Mouse (Mus musculus) CH12.LX (cell line): ENCODE measurements around the gene Tgfb1. TPM values are rescaled to one million over a fixed set of nuclear protein-coding genes. Genes with fewer than 3 reads are reported as not detected.
"Not testable (repeated sequence)": the region's sequence is repeated elsewhere in the genome, so short reads cannot be mapped to it uniquely, and the experiment has no call there.

Experiments used
- DNase-seq: peaks from one replicate; pipeline ENCODE4 v3.0.0-alpha.2; 2013; ENCODE audit errors: extremely low read depth
- H3K27ac ChIP-seq: 2 replicates; pipeline ENCODE4 v1.5.1; 2012; ENCODE audit warnings: low read depth, mild to moderate bottlenecking, control low read depth, moderate library complexity; ENCODE audit not compliant: insufficient read depth
- H3K27me3 ChIP-seq: replicated peaks from 2 replicates; pipeline ENCODE3; 2012; ENCODE audit warnings: inconsistent platforms
- H3K36me3 ChIP-seq, 2 experiments: replicated peaks in 1 of 2; 2 replicates each; pipeline versions ENCODE3 to v1.6.1; 2012; ENCODE audit warnings: inconsistent platforms in 1 of 2, low read length in 1 of 2, mild to moderate bottlenecking in 1 of 2, mixed read lengths in 1 of 2, moderate library complexity in 1 of 2; ENCODE audit not compliant: control insufficient read depth in 1 of 2, insufficient read depth in 1 of 2
- H3K4me1 ChIP-seq, 2 experiments: 2 replicates each; pipeline ENCODE4 v1.6.1; 2012; ENCODE audit warnings: inconsistent platforms in 1 of 2, moderate library complexity in 1 of 2; ENCODE audit not compliant: insufficient read depth in 2 of 2, control insufficient read depth in 1 of 2
- H3K4me2 ChIP-seq: 2 replicates; pipeline ENCODE4 v1.6.1; 2012; ENCODE audit warnings: low read depth, mild to moderate bottlenecking, control low read depth; ENCODE audit not compliant: poor library complexity, insufficient read depth, severe bottlenecking
- H3K4me3 ChIP-seq, 3 experiments: fragments of 150-350 bp in 1 of 3; sonication (generic) in 1 of 3; replicated peaks in 1 of 3; 2 replicates each; pipeline versions ENCODE3 to v1.5.1; 2011 to 2012; ENCODE audit warnings: low read depth in 2 of 3, low read length in 2 of 3, mild to moderate bottlenecking in 2 of 3, moderate library complexity in 2 of 3, control low read depth in 1 of 3, improper control_type of control experiment in 1 of 3, inconsistent platforms in 1 of 3, mixed read lengths in 1 of 3; ENCODE audit not compliant: poor library complexity in 1 of 3
- H3K79me2 ChIP-seq: replicated peaks from 2 replicates; pipeline ENCODE4 v1.6.1; 2012; ENCODE audit warnings: mild to moderate bottlenecking, moderate library complexity; ENCODE audit not compliant: control insufficient read depth, poor library complexity, insufficient read depth, severe bottlenecking; ENCODE audit errors: extremely low read depth
- H3K9ac ChIP-seq: 2 replicates; pipeline ENCODE4 v1.6.1; 2012; ENCODE audit warnings: low read depth, mild to moderate bottlenecking, control low read depth, moderate library complexity; ENCODE audit not compliant: insufficient read depth
- H3K9me3 ChIP-seq: replicated peaks from 2 replicates; pipeline ENCODE3; 2012; ENCODE audit warnings: low read length, inconsistent platforms, mixed read lengths
- CHD2 ChIP-seq: IDR thresholded peaks from 2 replicates; pipeline ENCODE4 v1.6.1; 2011; ENCODE audit warnings: low read length, improper control_type of control experiment
- CTCF ChIP-seq, 2 experiments: IDR thresholded peaks in 1 of 2; conservative IDR thresholded peaks in 1 of 2; 2 replicates each; pipeline ENCODE4 v1.5.1; 2011 to 2012; ENCODE audit warnings: low read depth in 2 of 2, low read length in 2 of 2, improper control_type of control experiment in 1 of 2, inconsistent platforms in 1 of 2, mild to moderate bottlenecking in 1 of 2, moderate library complexity in 1 of 2
- ELF1 ChIP-seq: IDR thresholded peaks from 2 replicates; pipeline ENCODE4 v1.6.1; 2014; ENCODE audit warnings: low read depth, mild to moderate bottlenecking, inconsistent platforms, low read length, improper control_type of control experiment
- ETS1 ChIP-seq: conservative IDR thresholded peaks from 2 replicates; pipeline ENCODE4 v1.6.1; 2012; ENCODE audit warnings: low read depth, mild to moderate bottlenecking, inconsistent platforms, low read length, improper control_type of control experiment, moderate library complexity
- GABPA ChIP-seq: IDR thresholded peaks from 2 replicates; pipeline ENCODE4 v1.6.1; 2012; ENCODE audit warnings: low read depth, low read length, improper control_type of control experiment, inconsistent platforms; ENCODE audit not compliant: insufficient replicate concordance
- HCFC1 ChIP-seq: IDR thresholded peaks from 2 replicates; pipeline ENCODE4 v1.6.1; 2012; ENCODE audit warnings: low read depth, mild to moderate bottlenecking, inconsistent platforms, low read length, improper control_type of control experiment
- MAFK ChIP-seq: IDR thresholded peaks from 2 replicates; pipeline ENCODE4 v1.6.1; 2011; ENCODE audit warnings: low read length, improper control_type of control experiment; ENCODE audit not compliant: insufficient replicate concordance
- MAX ChIP-seq: IDR thresholded peaks from 2 replicates; pipeline ENCODE4 v1.6.1; 2011; ENCODE audit warnings: low read length, improper control_type of control experiment
- MEF2A ChIP-seq: IDR thresholded peaks from 2 replicates; pipeline ENCODE4 v1.6.1; 2014; ENCODE audit warnings: low read depth, mild to moderate bottlenecking, inconsistent platforms, low read length, improper control_type of control experiment, borderline replicate concordance
- POLR2AphosphoS2 ChIP-seq: IDR thresholded peaks from 2 replicates; pipeline ENCODE4 v1.6.1; 2011; ENCODE audit warnings: low read depth, low read length, improper control_type of control experiment
- RCOR1 ChIP-seq: conservative IDR thresholded peaks from 2 replicates; pipeline ENCODE4 v1.6.1; 2012; ENCODE audit warnings: low read depth, mild to moderate bottlenecking, inconsistent platforms, low read length, improper control_type of control experiment
- SMC3 ChIP-seq: IDR thresholded peaks from 2 replicates; pipeline ENCODE4 v1.6.1; 2011; ENCODE audit warnings: low read depth, low read length, improper control_type of control experiment
- TBP ChIP-seq: conservative IDR thresholded peaks from 2 replicates; pipeline ENCODE4 v1.6.1; 2011; ENCODE audit warnings: low read depth, low read length, improper control_type of control experiment
- USF2 ChIP-seq: conservative IDR thresholded peaks from 2 replicates; pipeline ENCODE4 v1.6.1; 2011; ENCODE audit warnings: low read depth, low read length, improper control_type of control experiment
- ZKSCAN1 ChIP-seq: IDR thresholded peaks from 2 replicates; pipeline ENCODE4 v1.6.1; 2012; ENCODE audit warnings: low read depth, inconsistent platforms, low read length, improper control_type of control experiment, borderline replicate concordance
- ZNF384 ChIP-seq: IDR thresholded peaks from 2 replicates; pipeline ENCODE4 v1.6.1; 2012; ENCODE audit warnings: low read depth, low read length, improper control_type of control experiment, inconsistent platforms
- dilution Hi-C: fragments of 300-500 bp; cut with MboI; formaldehyde crosslinking; loops from 2 replicates; pipeline ENCODE4 v1.14.3; 2020; ENCODE audit warnings: low sequenced_read_pairs; ENCODE audit not compliant: extremely low pct_unique_long_range_greater_than_20kb, extremely low pct_ligation_motif_present
- in situ Hi-C: fragments of 300-500 bp; cut with MboI; formaldehyde crosslinking; loops from 3 replicates; pipeline ENCODE4 v1.14.3; 2019; ENCODE audit warnings: low sequenced_read_pairs, low pct_ligation_motif_present, low pct_unique_long_range_greater_than_20kb, mixed read lengths
- polyA plus RNA-seq: library from polyadenylated mRNA; unstranded; fragments of >175 nt; gene quantifications from 2 replicates; pipeline ENCODE4 v1.2.1, GENCODE M21; 2012; ENCODE audit warnings: low read depth; ENCODE audit not compliant: insufficient read length
- total RNA-seq, 2 experiments: library from RNA; depleted of rRNA; stranded (reverse); fragments of 300-350 nt in 1 of 2; fragments of >200 nt in 1 of 2; gene quantifications; 2 replicates each; pipeline ENCODE4 v1.2.3; 2012 to 2014

Tgfb1 gene
- total and polyA plus RNA-seq, 3 experiments: 9.2 to 109 (median 25.9) TPM

- Histone ChIP-seq H3K4me1 (peaks cover 3 to 27% of the 10 kb centered on the region in 2 experiments; a peak in 3 of 4 replicates), H3K27me3 (no peaks in the 10 kb centered on the region), H3K4me3 (no peak overlapping the region), H3K4me2 (no peak overlapping the region), H3K9ac (no peak overlapping the region), H3K79me2 (peaks cover 15% of the 10 kb centered on the region), H3K27ac (no peak overlapping the region), H3K36me3 (peaks cover 53 to 72% of the 10 kb centered on the region in 2 experiments), H3K9me3 (no peaks in the 10 kb centered on the region)
- no peak for DNase-seq
- TF ChIP-seq RCOR1 (no peak), ZNF384 (no peak), SMC3 (no peak), TBP (no peak), CHD2 (no peak), MAX (no peak), POLR2AphosphoS2 (no peak), CTCF (conservative IDR thresholded peaks at IDR 0.05 in 1 of 2, IDR thresholded peaks at IDR 0.05 in 1 of 2; ENCODE audit: low read depth in 2 of 2, low read length in 2 of 2) (no peak), ELF1 (no peak), MEF2A (no peak), ZKSCAN1 (no peak), HCFC1 (no peak), MAFK (no peak), ETS1 (no peak), GABPA (no peak), USF2 (no peak)
- in situ Hi-C loops: no loop called here
- dilution Hi-C loops: no loop called here
Measured at GRCm38 (mm10) chr7:25720760-25721159, 34.0 kb downstream of the Tgfb1 start.

GRCm38 (mm10) chr7:25721776-25722175, 35.0 kb downstream of the Tgfb1 start:
- dilution Hi-C loops, H3K4me2 ChIP-seq, H3K27ac ChIP-seq, in situ Hi-C loops, DNase-seq, H3K9me3 ChIP-seq, H3K9ac ChIP-seq, H3K27me3 ChIP-seq, H3K4me3 ChIP-seq: not testable (repeated sequence)
- Histone ChIP-seq H3K36me3 (peaks cover 55 to 72% of the 10 kb centered on the region in 2 experiments), H3K79me2 (peaks cover 14% of the 10 kb centered on the region), H3K4me1 (peaks cover 3 to 25% of the 10 kb centered on the region in 2 experiments; a peak in 3 of 4 replicates)
